In genomic region chr9:57757578-57757977, GRCm38 (mm10) we compare ENCODE assay signal across 16 mouse cellular contexts. TPM values are rescaled to one million over a fixed set of nuclear protein-coding genes. Genes with fewer than 3 reads are reported as not detected.
A peak's percentile ranks its signal among the peaks of the same experiment; 100 is the strongest.
DNase-seq lines count a peak whose midpoint lies in the region; ATAC-seq and TF ChIP-seq lines count a peak whose summit lies in the region.
"Had no signal": no experiment of that assay in that cellular context is flagged by ENCODE, and none has a peak within 500 bp of the region (broad histone marks: within the 10 kb centered on the region; RNA-seq: fewer than 3 reads in every experiment).

No protein-coding gene starts in this region.

- 39% methylated on average over 3 of the region's 3 CpGs for WGBS in heart, adult 2 months
- 63% methylated on average over 3 of the region's 3 CpGs for WGBS in lung, adult 2 months
- 84% methylated on average over 3 of the region's 3 CpGs for WGBS in limb, embryonic 10.5 days

- no peak overlapping the region for H3K27ac ChIP-seq in heart, adult 2 months
- no peak overlapping the region for H3K27ac ChIP-seq in limb, embryonic 10.5 days
- H3K27ac ChIP-seq: hindbrain, embryonic 13.5 days; layer of hippocampus, adult 2 months; midbrain, embryonic 10.5 days; neural tube, embryonic 15.5 days had no signal

- ATAC-seq in erythroid progenitor cell, adult 5-6 weeks (replicated peaks; ENCODE audit: low FRiP score, poor library complexity, severe bottlenecking) = peak; percentile 81
- ATAC-seq in megakaryocyte progenitor cell, adult 5-6 weeks (replicated peaks; ENCODE audit: poor library complexity) = peak; percentile 29

- H3K9ac ChIP-seq in heart, adult 2 months (ENCODE audit: low read depth, low read length) = no peak overlapping the region
- H3K9ac ChIP-seq: hindbrain, embryonic 13.5 days had no signal

- no peaks in the 10 kb centered on the region for H3K27me3 ChIP-seq in heart, adult 2 months (ENCODE audit: control insufficient read depth, insufficient read depth, low read length)
- no peaks in the 10 kb centered on the region for H3K27me3 ChIP-seq in limb, embryonic 10.5 days (ENCODE audit: low read depth, poor library complexity, severe bottlenecking)
- H3K27me3 ChIP-seq: hindbrain, embryonic 13.5 days; neural tube, embryonic 15.5 days had no signal

- H3K9me3 ChIP-seq in limb, embryonic 10.5 days (replicated peaks) = no peaks in the 10 kb centered on the region
- H3K9me3 ChIP-seq: hindbrain, embryonic 13.5 days; midbrain, embryonic 10.5 days; neural tube, embryonic 15.5 days had no signal

- H3K36me3 ChIP-seq in heart, adult 2 months (ENCODE audit: control insufficient read depth, insufficient read depth, low read length) = peaks cover 15% of the 10 kb centered on the region
- H3K36me3 ChIP-seq in limb, embryonic 10.5 days = peaks cover 92% of the 10 kb centered on the region

- no peak for TF ChIP-seq EP300 in heart, adult 2 months (IDR thresholded peaks at IDR 0.05; ENCODE audit: insufficient read depth, low read depth, low read length)

- peak; percentile 25; the same call in 1 of the 2 replicates for TF ChIP-seq POLR2A in heart, adult 2 months (IDR thresholded peaks at IDR 0.05; ENCODE audit: insufficient read depth, low read depth, low read length)
- no peak for TF ChIP-seq POLR2A in lung, adult 2 months (IDR thresholded peaks at IDR 0.05; ENCODE audit: borderline replicate concordance, extremely low read depth, low read depth, low read length)

- intact Hi-C loops in heart, adult 2 months (cut with DNase I) = loop anchor here (5.0 kb wide), 1 partner anchor 235 kb away; the partner anchor contains the start of gene Cox5a

- no peak for TF ChIP-seq CTCF in heart, adult 2 months (IDR thresholded peaks at IDR 0.05)
- no peak for TF ChIP-seq CTCF in lung, adult 2 months (IDR thresholded peaks at IDR 0.05; ENCODE audit: insufficient read depth, low read length)

- H3K79me2 ChIP-seq in heart, adult 2 months (replicated peaks; ENCODE audit: control insufficient read depth, insufficient read depth, low read length) = peaks cover 5% of the 10 kb centered on the region

- H3K4me3 ChIP-seq in heart, adult 2 months = no peak overlapping the region
- no peak overlapping the region for H3K4me3 ChIP-seq in lung, adult 2 months (replicated peaks; ENCODE audit: extremely low read depth, low read depth, low read length)
- no peak overlapping the region for H3K4me3 ChIP-seq in limb, embryonic 10.5 days
- H3K4me3 ChIP-seq: hindbrain, embryonic 13.5 days; layer of hippocampus, adult 2 months; midbrain, embryonic 10.5 days; neural tube, embryonic 15.5 days had no signal

- peaks cover 19% of the 10 kb centered on the region for H3K4me1 ChIP-seq in heart, adult 2 months (ENCODE audit: control insufficient read depth, insufficient read depth, low read length)
- peaks cover 19% of the 10 kb centered on the region for H3K4me1 ChIP-seq in lung, adult 2 months (ENCODE audit: control insufficient read depth, insufficient read depth, low read length)
- H3K4me1 ChIP-seq in limb, embryonic 10.5 days = peaks cover 8% of the 10 kb centered on the region

- DNase-seq in heart, adult 2 months = no peak
- no peak for DNase-seq in heart, adult 9 months (ENCODE audit: low spot score in 2 of 2)
- peak; percentile 41 for DNase-seq in lung, postnatal 25 days (ENCODE audit: low spot score)
- DNase-seq in lung, adult 2 months = no peak
- DNase-seq in limb, embryonic 10.5 days (ENCODE audit: low spot score) = no peak
- DNase-seq in frontal cortex, postnatal 14 days (ENCODE audit: low spot score in 2 of 2) = no peak
- DNase-seq: adrenal gland, postnatal 10 days; cerebellum, adult 9-11 months; kidney, adult 18-20 months; retina, postnatal 1 day had no signal

RNA-seq across cellular contexts. Expression of gene Clk3, which starts 8.1 kb away (rescaled TPM):
- total RNA-seq in heart, adult 2 months (2021) = 10 to 100 TPM; 27.6 to 33.8 TPM
- polyA plus RNA-seq in heart, adult 2 months (2012; rRNA removed) = 61.7 and 124 TPM in 2 replicates
- 95.5 and 159 TPM in 2 replicates for polyA plus RNA-seq in lung, adult 2 months (2012; rRNA removed)
- total RNA-seq in erythroid progenitor cell, adult 5-6 weeks (2015; ENCODE audit: low replicate concordance) = 237 and 278 TPM in 2 replicates
- total RNA-seq in erythroid progenitor cell, adult 5-6 weeks (2017; ENCODE audit: low replicate concordance) = 247 and 348 TPM in 2 replicates
- 32.6 and 43.0 TPM in 2 replicates for total RNA-seq in megakaryocyte progenitor cell, adult 5-6 weeks (2015)
- 36.4 and 40.8 TPM in 2 replicates for total RNA-seq in megakaryocyte progenitor cell, adult 5-6 weeks (2017)
- 93.2 and 95.9 TPM in 2 replicates for polyA plus RNA-seq in limb, embryonic 10.5 days (2016; fragmentation: Nextera tagmentation; extraction: Ambion mirVana)

RNA-seq across cellular contexts. Expression of gene Edc3, which starts 49.2 kb away (rescaled TPM):
- total RNA-seq in heart, adult 2 months (2021) = 1 to 10 TPM; 5.3 to 5.7 TPM
- 5.5 and 6.6 TPM in 2 replicates for polyA plus RNA-seq in heart, adult 2 months (2012; rRNA removed)
- 17.6 and 19.4 TPM in 2 replicates for polyA plus RNA-seq in lung, adult 2 months (2012; rRNA removed)
- total RNA-seq in erythroid progenitor cell, adult 5-6 weeks (2015; ENCODE audit: low replicate concordance) = 5.8 and 7.5 TPM in 2 replicates
- 2.8 and 8.6 TPM in 2 replicates for total RNA-seq in erythroid progenitor cell, adult 5-6 weeks (2017; ENCODE audit: low replicate concordance)
- 6.4 and 8.2 TPM in 2 replicates for total RNA-seq in megakaryocyte progenitor cell, adult 5-6 weeks (2015)
- 4.5 and 4.8 TPM in 2 replicates for total RNA-seq in megakaryocyte progenitor cell, adult 5-6 weeks (2017)
- polyA plus RNA-seq in limb, embryonic 10.5 days (2016; fragmentation: Nextera tagmentation; extraction: Ambion mirVana) = 47.1 and 49.2 TPM in 2 replicates

Comparison
In these comparisons a context has a peak if more than half of its experiments do, and no peak if none do; other contexts are left out.
1. RNA of gene Clk3, which starts 8.1 kb away (total RNA-seq): 237 to 348 TPM in erythroid progenitor cell, adult 5-6 weeks; 32.6 to 43.0 TPM in megakaryocyte progenitor cell, adult 5-6 weeks and 27.6 to 33.8 TPM in heart, adult 2 months; every median in the first group is over 4 times any median in the second.